Mouse (Mus musculus) gastrocnemius, adult 2 months (tissue): ENCODE measurements around the gene Gm5565. TPM values are rescaled to one million over a fixed set of nuclear protein-coding genes. Genes with fewer than 3 reads are reported as not detected.
"Not testable (repeated sequence)": the region's sequence is repeated elsewhere in the genome, so short reads cannot be mapped to it uniquely, and the experiment has no call there.

Source experiments
- DNase-seq: peaks from one replicate; pipeline ENCODE4 v3.0.0; 2022
- H3K27ac ChIP-seq: fragments of 200-600 bp; 2 replicates; pipeline ENCODE4 v1.8.1; 2022; ENCODE audit warnings: mild to moderate bottlenecking
- H3K4me3 ChIP-seq: fragments of 200-600 bp; 2 replicates; pipeline ENCODE4 v1.8.1; 2022; ENCODE audit warnings: mild to moderate bottlenecking, moderate library complexity
- CTCF ChIP-seq: fragments of 200-600 bp; IDR thresholded peaks from 2 replicates; pipeline ENCODE4 v1.8.1; 2022; ENCODE audit warnings: antibody characterized with exemption, mild to moderate bottlenecking, moderate library complexity
- intact Hi-C: fragments of 180-260 bp; cut with DNase I; formaldehyde crosslinking; loops from one replicate; pipeline ENCODE4 v1.15.1; 2025
- long read RNA-seq, 2 experiments: library from polyadenylated mRNA; stranded (forward); transcript quantifications; one replicate each; pipeline ENCODE4 v2.0.0; 2021
- total RNA-seq, 2 experiments: library from RNA; stranded (reverse); gene quantifications; 2 replicates each; pipeline ENCODE4 v1.2.3; 2021

The Gm5565 gene
- not detected for total RNA-seq
- long read RNA-seq, experiment 1: 0 reads
- long read RNA-seq, experiment 2: 0 reads

- H3K4me3 ChIP-seq, DNase-seq, H3K27ac ChIP-seq, intact Hi-C loops: not testable (repeated sequence)
Measured at GRCm38 (mm10) chr5:146160439-146160838, at the start of gene Gm5565. Gene Gm5565 (minus strand): TSS chr5:146160539.

GRCm38 (mm10) chr5:146205537-146205936 lies 45.2 kb upstream of the Gm5565 start:
- intact Hi-C loops: no loop called here
- no peak for DNase-seq
- Histone ChIP-seq H3K4me3 (no peak overlapping the region), H3K27ac (no peak overlapping the region)
- no peak for TF ChIP-seq CTCF

GRCm38 (mm10) chr5:146203921-146204320 lies 43.6 kb upstream of the Gm5565 start:
- no peak for DNase-seq
- intact Hi-C loops: no loop called here
- Histone ChIP-seq H3K27ac (no peak overlapping the region), H3K4me3 (no peak overlapping the region)
- no peak for TF ChIP-seq CTCF

- intact Hi-C loops: no loop called here
Measured at GRCm38 (mm10) chr5:146200580-146200979, 40.2 kb upstream of the Gm5565 start.

GRCm38 (mm10) chr5:146199540-146199939 lies 39.2 kb upstream of the Gm5565 start:
- Histone ChIP-seq H3K4me3 (no peak overlapping the region), H3K27ac (no peak overlapping the region)
- TF ChIP-seq CTCF: peak; percentile 12; the same call in 1 of the 2 replicates
- DNase-seq: no peak
- intact Hi-C loops: no loop called here

More at GRCm38 (mm10) chr5:146200580-146200979, 40.2 kb upstream of the Gm5565 start:
- DNase-seq: no peak
- TF ChIP-seq CTCF: peak; percentile 34; the same call in 1 of the 2 replicates
- Histone ChIP-seq H3K4me3 (no peak overlapping the region), H3K27ac (no peak overlapping the region)

- no peak for DNase-seq
- no peak for TF ChIP-seq CTCF
- intact Hi-C loops: no loop called here
- Histone ChIP-seq H3K4me3 (no peak overlapping the region), H3K27ac (no peak overlapping the region)
Measured at GRCm38 (mm10) chr5:146199073-146199472, 38.7 kb upstream of the Gm5565 start.

- H3K27ac ChIP-seq: no peak overlapping the region
- intact Hi-C loops: no loop called here
- TF ChIP-seq CTCF: no peak
- DNase-seq: no peak
- no peak overlapping the region for H3K4me3 ChIP-seq
Measured at GRCm38 (mm10) chr5:146193360-146193759, 33.0 kb upstream of the Gm5565 start.

GRCm38 (mm10) chr5:146190501-146191269 lies 30.3 kb upstream of the Gm5565 start:
- TF ChIP-seq CTCF: no peak
- intact Hi-C loops: no loop called here
- DNase-seq: no peak

GRCm38 (mm10) chr5:146190093-146190492 lies 29.8 kb upstream of the Gm5565 start:
- intact Hi-C loops: no loop called here
- H3K4me3 ChIP-seq: no peak overlapping the region
- H3K27ac ChIP-seq: no peak overlapping the region
- DNase-seq: no peak
- TF ChIP-seq CTCF: no peak

More at GRCm38 (mm10) chr5:146190501-146191269, 30.3 kb upstream of the Gm5565 start:
- Histone ChIP-seq H3K4me3 (no peak overlapping the region), H3K27ac (no peak overlapping the region)

GRCm38 (mm10) chr5:146188712-146189111 lies 28.4 kb upstream of the Gm5565 start:
- TF ChIP-seq CTCF: no peak
- H3K4me3 ChIP-seq: no peak overlapping the region
- no peak for DNase-seq
- intact Hi-C loops: no loop called here
- H3K27ac ChIP-seq: no peak overlapping the region

GRCm38 (mm10) chr5:146188144-146188543 lies 27.8 kb upstream of the Gm5565 start:
- no peak overlapping the region for H3K27ac ChIP-seq
- no peak for TF ChIP-seq CTCF
- intact Hi-C loops: no loop called here
- DNase-seq: no peak
- H3K4me3 ChIP-seq: no peak overlapping the region

- not testable (repeated sequence) for H3K27ac ChIP-seq, H3K4me3 ChIP-seq
- peak; percentile 78 for TF ChIP-seq CTCF
- peak; percentile 69 for DNase-seq
- intact Hi-C loops: loop anchor here (1.0 kb wide), 1 partner anchor 116 kb away; no protein-coding TSS in a partner anchor
Measured at GRCm38 (mm10) chr5:146187441-146187840, 27.1 kb upstream of the Gm5565 start.

- intact Hi-C loops, DNase-seq, H3K4me3 ChIP-seq, H3K27ac ChIP-seq: not testable (repeated sequence)
Measured at GRCm38 (mm10) chr5:146185204-146185603, 24.9 kb upstream of the Gm5565 start, which contains the start of gene 1700001J03Rik. Gene 1700001J03Rik (minus strand): TSS chr5:146185304.

- DNase-seq: peak; percentile 30
- TF ChIP-seq CTCF: peak; percentile 49
- intact Hi-C loops, H3K4me3 ChIP-seq, H3K27ac ChIP-seq: not testable (repeated sequence)
Measured at GRCm38 (mm10) chr5:146172744-146173143, 12.4 kb upstream of the Gm5565 start.

- H3K27ac ChIP-seq, DNase-seq, H3K4me3 ChIP-seq, intact Hi-C loops: not testable (repeated sequence)
Measured at GRCm38 (mm10) chr5:146170621-146171020, 10.3 kb upstream of the Gm5565 start, which contains the start of gene Gm6309. Gene Gm6309 (minus strand): TSS chr5:146170721.

GRCm38 (mm10) chr5:146158326-146158725 lies 2.0 kb downstream of the Gm5565 start:
- DNase-seq, H3K4me3 ChIP-seq, intact Hi-C loops, H3K27ac ChIP-seq: not testable (repeated sequence)
